Mouse (Mus musculus): ENCODE measurements around the gene Ppa2. TPM values are rescaled to one million over a fixed set of nuclear protein-coding genes. Genes with fewer than 3 reads are reported as not detected.

Ppa2 gene
- polyA plus RNA-seq, 1 experiment from 2014 or later: 89.8 TPM

DNA sequence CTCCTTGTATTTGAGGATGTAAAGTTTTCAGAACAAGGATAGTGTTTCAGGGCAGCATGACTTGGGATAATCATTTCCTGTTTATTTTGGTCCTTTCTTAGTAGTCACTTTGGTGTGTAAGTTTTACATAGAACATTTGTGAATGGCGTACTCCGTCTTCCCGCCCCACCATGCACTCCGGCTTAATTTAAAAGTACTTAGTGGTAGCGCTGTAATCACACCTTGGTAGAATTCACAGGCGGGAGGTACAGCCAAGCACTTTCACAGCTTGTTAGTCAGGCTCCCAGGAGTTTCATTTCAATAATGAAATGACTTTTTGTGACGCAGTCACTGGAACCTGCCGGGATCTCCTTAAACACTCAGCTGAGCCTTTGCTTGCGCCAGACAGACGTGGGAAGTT lies 12.0 kb downstream of the Ppa2 start:
- no peaks in the 10 kb centered on the region for H3K27me3 ChIP-seq (ENCODE audit: control insufficient read depth, insufficient read depth, low read length)
- WGBS: 91% methylated on average over 10 of the region's 10 CpGs
- no peaks in the 10 kb centered on the region for H3K36me3 ChIP-seq (ENCODE audit: control insufficient read depth, insufficient read depth, low read length)
- no peak overlapping the region for H3K27ac ChIP-seq (ENCODE audit: low read length)
- no peaks in the 10 kb centered on the region for H3K4me1 ChIP-seq (ENCODE audit: control insufficient read depth, insufficient read depth, low read length)
- no peaks in the 10 kb centered on the region for H3K9me3 ChIP-seq (replicated peaks; ENCODE audit: control insufficient read depth, low read length)
- H3K9ac ChIP-seq (ENCODE audit: low read length): no peak overlapping the region
- no peak for ATAC-seq (ENCODE audit: insufficient read depth, low FRiP score)
- H3K4me2 ChIP-seq (ENCODE audit: low read depth, low read length): no peak overlapping the region
- H3K4me3 ChIP-seq (replicated peaks; ENCODE audit: low read length): no peak overlapping the region

DNA sequence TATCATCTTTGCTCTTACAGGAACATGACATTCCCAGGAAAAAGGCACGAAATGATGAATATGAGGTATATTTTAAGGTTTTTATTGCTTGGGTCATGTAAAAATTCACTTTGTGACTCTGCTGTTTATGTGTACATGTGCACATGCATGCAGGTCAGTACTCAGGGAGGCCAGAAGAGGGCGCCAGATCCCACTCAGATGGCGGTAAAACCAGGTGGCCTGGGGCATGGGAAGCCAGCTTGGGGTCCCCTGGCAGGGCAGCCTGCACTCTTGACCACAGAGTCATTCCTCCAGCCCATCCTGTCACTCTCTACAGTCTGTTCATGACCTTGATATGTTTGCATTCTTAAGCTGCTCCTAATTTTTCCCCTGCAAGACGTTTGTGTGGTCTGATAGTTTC lies 12.6 kb downstream of the Ppa2 start:
- H3K4me2 ChIP-seq (ENCODE audit: low read depth, low read length): no peak overlapping the region
- no peaks in the 10 kb centered on the region for H3K27me3 ChIP-seq (ENCODE audit: control insufficient read depth, insufficient read depth, low read length)
- ATAC-seq (ENCODE audit: insufficient read depth, low FRiP score): no peak
- H3K9me3 ChIP-seq (replicated peaks; ENCODE audit: control insufficient read depth, low read length): no peaks in the 10 kb centered on the region
- no peak overlapping the region for H3K9ac ChIP-seq (ENCODE audit: low read length)
- H3K4me1 ChIP-seq (ENCODE audit: control insufficient read depth, insufficient read depth, low read length): no peaks in the 10 kb centered on the region
- H3K4me3 ChIP-seq (replicated peaks; ENCODE audit: low read length): no peak overlapping the region
- H3K27ac ChIP-seq (ENCODE audit: low read length): no peak overlapping the region
- WGBS: 65% methylated on average over 4 of the region's 4 CpGs
- H3K36me3 ChIP-seq (ENCODE audit: control insufficient read depth, insufficient read depth, low read length): no peaks in the 10 kb centered on the region

DNA sequence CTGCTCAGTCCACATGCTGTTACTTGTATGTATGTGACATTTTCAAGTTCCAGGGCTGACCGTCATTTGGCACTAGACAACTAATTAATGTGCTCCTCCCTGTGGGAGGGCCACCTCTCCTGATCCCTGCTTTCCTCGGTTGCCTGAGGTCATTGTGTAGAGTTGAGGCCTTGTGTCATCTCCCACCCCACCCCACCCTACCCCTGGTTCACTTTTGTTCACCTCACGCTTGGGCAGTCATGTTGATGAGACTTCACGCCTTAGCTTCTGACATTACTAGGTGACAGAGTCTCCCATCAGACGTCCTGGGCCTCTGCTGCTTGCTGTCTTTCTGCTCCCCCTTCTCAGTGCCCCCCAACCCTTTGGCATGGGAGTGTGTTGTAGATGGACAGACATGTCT lies 15.2 kb downstream of the Ppa2 start:
- H3K27ac ChIP-seq (ENCODE audit: low read length): no peak overlapping the region
- no peak overlapping the region for H3K4me2 ChIP-seq (ENCODE audit: low read depth, low read length)
- no peaks in the 10 kb centered on the region; the same call in 1 of the 2 replicates for H3K36me3 ChIP-seq (ENCODE audit: control insufficient read depth, insufficient read depth, low read length)
- H3K9me3 ChIP-seq (replicated peaks; ENCODE audit: control insufficient read depth, low read length): no peaks in the 10 kb centered on the region
- no peak for ATAC-seq (ENCODE audit: insufficient read depth, low FRiP score)
- H3K27me3 ChIP-seq (ENCODE audit: control insufficient read depth, insufficient read depth, low read length): no peaks in the 10 kb centered on the region
- H3K4me3 ChIP-seq (replicated peaks; ENCODE audit: low read length): no peak overlapping the region
- no peak overlapping the region for H3K9ac ChIP-seq (ENCODE audit: low read length)
- H3K4me1 ChIP-seq (ENCODE audit: control insufficient read depth, insufficient read depth, low read length): no peaks in the 10 kb centered on the region
- WGBS: 74% methylated on average over 5 of the region's 5 CpGs

DNA sequence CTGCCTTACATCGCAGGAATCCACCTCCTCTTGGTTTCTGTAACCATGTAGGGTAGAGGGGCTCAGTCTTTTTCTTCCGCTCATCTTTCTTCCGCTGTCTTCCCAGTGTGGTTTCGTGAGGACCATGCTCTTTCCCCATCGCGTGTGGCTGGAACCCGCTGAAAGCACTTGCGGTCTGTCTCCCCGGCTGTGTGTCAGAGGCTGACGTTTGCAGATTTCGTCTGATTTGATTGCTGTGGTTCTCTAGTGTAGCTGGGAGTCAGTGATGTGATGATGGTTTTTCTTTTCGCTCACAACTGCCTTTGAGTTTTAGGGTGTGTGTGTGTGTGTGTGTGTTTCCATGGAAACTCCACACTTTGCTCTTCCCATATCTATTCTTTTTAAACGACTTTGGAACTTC lies 18.6 kb downstream of the Ppa2 start:
- H3K4me3 ChIP-seq (replicated peaks; ENCODE audit: low read length): no peak overlapping the region
- WGBS: 87% methylated on average over 13 of the region's 13 CpGs

GRCm38 (mm10) chr3:133329406-133329805 lies 19.5 kb downstream of the Ppa2 start:
- ATAC-seq (ENCODE audit: insufficient read depth, low FRiP score): no peak
- H3K27ac ChIP-seq (ENCODE audit: low read length): no peak overlapping the region
- 84% methylated on average over 2 of the region's 2 CpGs for WGBS

More for the DNA sequence above, 18.6 kb downstream of the Ppa2 start:
- Histone ChIP-seq H3K4me1 (ENCODE audit: control insufficient read depth, insufficient read depth, low read length) (no peaks in the 10 kb centered on the region), H3K27me3 (ENCODE audit: control insufficient read depth, insufficient read depth, low read length) (no peaks in the 10 kb centered on the region), H3K27ac (ENCODE audit: low read length) (no peak overlapping the region), H3K4me2 (ENCODE audit: low read depth, low read length) (no peak overlapping the region), H3K36me3 (ENCODE audit: control insufficient read depth, insufficient read depth, low read length) (no peaks in the 10 kb centered on the region; the same call in 1 of the 2 replicates), H3K9ac (ENCODE audit: low read length) (no peak overlapping the region), H3K9me3 (replicated peaks; ENCODE audit: control insufficient read depth, low read length) (no peaks in the 10 kb centered on the region)
- no peak for ATAC-seq (ENCODE audit: insufficient read depth, low FRiP score)

GRCm38 (mm10) chr3:133331184-133331866 lies 21.4 kb downstream of the Ppa2 start:
- Histone ChIP-seq H3K4me3 (replicated peaks; ENCODE audit: low read length) (no peak overlapping the region), H3K4me2 (ENCODE audit: low read depth, low read length) (no peak overlapping the region), H3K27me3 (ENCODE audit: control insufficient read depth, insufficient read depth, low read length) (no peaks in the 10 kb centered on the region), H3K4me1 (ENCODE audit: control insufficient read depth, insufficient read depth, low read length) (no peaks in the 10 kb centered on the region), H3K27ac (ENCODE audit: low read length) (no peak overlapping the region), H3K36me3 (ENCODE audit: control insufficient read depth, insufficient read depth, low read length) (no peaks in the 10 kb centered on the region; the same call in 1 of the 2 replicates), H3K9ac (ENCODE audit: low read length) (no peak overlapping the region), H3K9me3 (replicated peaks; ENCODE audit: control insufficient read depth, low read length) (no peaks in the 10 kb centered on the region)
- no peak for ATAC-seq (ENCODE audit: insufficient read depth, low FRiP score)
- WGBS: 44% methylated on average over 15 of the region's 15 CpGs

More at GRCm38 (mm10) chr3:133329406-133329805, 19.5 kb downstream of the Ppa2 start:
- no peaks in the 10 kb centered on the region for H3K27me3 ChIP-seq (ENCODE audit: control insufficient read depth, insufficient read depth, low read length)
- H3K4me3 ChIP-seq (replicated peaks; ENCODE audit: low read length): no peak overlapping the region
- no peak overlapping the region for H3K4me2 ChIP-seq (ENCODE audit: low read depth, low read length)
- H3K4me1 ChIP-seq (ENCODE audit: control insufficient read depth, insufficient read depth, low read length): no peaks in the 10 kb centered on the region
- H3K9ac ChIP-seq (ENCODE audit: low read length): no peak overlapping the region
- H3K36me3 ChIP-seq (ENCODE audit: control insufficient read depth, insufficient read depth, low read length): no peaks in the 10 kb centered on the region; the same call in 1 of the 2 replicates
- H3K9me3 ChIP-seq (replicated peaks; ENCODE audit: control insufficient read depth, low read length): no peaks in the 10 kb centered on the region

GRCm38 (mm10) chr3:133332280-133332679 lies 22.4 kb downstream of the Ppa2 start:
- WGBS: 75% methylated on average over 5 of the region's 5 CpGs
- Histone ChIP-seq H3K36me3 (ENCODE audit: control insufficient read depth, insufficient read depth, low read length) (no peaks in the 10 kb centered on the region; the same call in 1 of the 2 replicates), H3K27ac (ENCODE audit: low read length) (no peak overlapping the region), H3K9me3 (replicated peaks; ENCODE audit: control insufficient read depth, low read length) (no peaks in the 10 kb centered on the region), H3K4me1 (ENCODE audit: control insufficient read depth, insufficient read depth, low read length) (no peaks in the 10 kb centered on the region), H3K9ac (ENCODE audit: low read length) (no peak overlapping the region), H3K4me2 (ENCODE audit: low read depth, low read length) (no peak overlapping the region), H3K27me3 (ENCODE audit: control insufficient read depth, insufficient read depth, low read length) (no peaks in the 10 kb centered on the region), H3K4me3 (replicated peaks; ENCODE audit: low read length) (no peak overlapping the region)
- ATAC-seq (ENCODE audit: insufficient read depth, low FRiP score): no peak

GRCm38 (mm10) chr3:133333267-133334170 lies 23.6 kb downstream of the Ppa2 start:
- 0 out of 2 replicates have a peak, but pooled peaks have one; percentile 21 for ATAC-seq (ENCODE audit: insufficient read depth, low FRiP score)

GRCm38 (mm10) chr3:133334691-133335090 lies 24.8 kb downstream of the Ppa2 start:
- Histone ChIP-seq H3K4me2 (ENCODE audit: low read depth, low read length) (no peak overlapping the region), H3K27ac (ENCODE audit: low read length) (no peak overlapping the region), H3K4me3 (replicated peaks; ENCODE audit: low read length) (no peak overlapping the region), H3K9me3 (replicated peaks; ENCODE audit: control insufficient read depth, low read length) (no peaks in the 10 kb centered on the region), H3K9ac (ENCODE audit: low read length) (no peak overlapping the region), H3K27me3 (ENCODE audit: control insufficient read depth, insufficient read depth, low read length) (no peaks in the 10 kb centered on the region), H3K4me1 (ENCODE audit: control insufficient read depth, insufficient read depth, low read length) (0 out of 2 replicates have a peak, but pooled peaks cover 3% of the 10 kb centered on the region), H3K36me3 (ENCODE audit: control insufficient read depth, insufficient read depth, low read length) (no peaks in the 10 kb centered on the region)
- no peak for ATAC-seq (ENCODE audit: insufficient read depth, low FRiP score)
- WGBS: 81% methylated on average over 5 of the region's 5 CpGs

More at GRCm38 (mm10) chr3:133333267-133334170, 23.6 kb downstream of the Ppa2 start:
- 77% methylated on average over 15 of the region's 15 CpGs for WGBS
- no peaks in the 10 kb centered on the region for H3K9me3 ChIP-seq (replicated peaks; ENCODE audit: control insufficient read depth, low read length)
- no peaks in the 10 kb centered on the region for H3K27me3 ChIP-seq (ENCODE audit: control insufficient read depth, insufficient read depth, low read length)
- no peak overlapping the region for H3K27ac ChIP-seq (ENCODE audit: low read length)
- no peak overlapping the region for H3K4me2 ChIP-seq (ENCODE audit: low read depth, low read length)
- no peak overlapping the region for H3K4me3 ChIP-seq (replicated peaks; ENCODE audit: low read length)
- no peak overlapping the region for H3K9ac ChIP-seq (ENCODE audit: low read length)
- no peaks in the 10 kb centered on the region for H3K4me1 ChIP-seq (ENCODE audit: control insufficient read depth, insufficient read depth, low read length)
- no peaks in the 10 kb centered on the region; the same call in 1 of the 2 replicates for H3K36me3 ChIP-seq (ENCODE audit: control insufficient read depth, insufficient read depth, low read length)

All from stomach, embryonic 16.5 days (tissue).